Mouse (Mus musculus) layer of hippocampus, adult 6 months (tissue): ENCODE measurements around the gene Mylk4. TPM values are rescaled to one million over a fixed set of nuclear protein-coding genes. Genes with fewer than 3 reads are reported as not detected.

Source experiments
- long read RNA-seq, 2 experiments: library from polyadenylated mRNA; unstranded; transcript quantifications; one replicate each; pipeline ENCODE4 v2.0.0; 2019 to 2020
- polyA plus RNA-seq: library from polyadenylated mRNA; unstranded; fragments of <200 nt; fragmentation: Nextera tagmentation; gene quantifications from 2 replicates; pipeline ENCODE4 v1.2.3, GENCODE M21; 2021

Gene Mylk4
- polyA plus RNA-seq, result 0.08 TPM in 1 of 2 replicates, not detected in the other
- long read RNA-seq, experiment 1, result 0 reads
- long read RNA-seq, experiment 2, result 0 reads

GRCm38 (mm10) chr13:32783816-32784215 lies at the start of gene Mylk4:
Gene Mylk4 (minus strand): TSS chr13:32783954.

GRCm38 (mm10) chr13:32802259-32803081 lies 18.7 kb upstream of the Mylk4 start, which contains the start of gene D930007J09Rik:
Gene D930007J09Rik (minus strand): TSS chr13:32802849.

GRCm38 (mm10) chr13:32801693-32802221 lies 18.0 kb upstream of the Mylk4 start, which contains the start of gene Wrnip1:
Gene Wrnip1 (plus strand): TSS chr13:32802038.

Other genes with a start within 250 kb of the Mylk4 start
- 33.9 and 43.8 TPM in 2 replicates for gene Wrnip1, start 18.1 kb upstream of the Mylk4 start, polyA plus RNA-seq
- gene D930007J09Rik, start 18.9 kb upstream of the Mylk4 start, polyA plus RNA-seq, result not detected in 2 replicates
- 17.5 and 22.5 TPM in 2 replicates for gene Serpinb1a, start 67.2 kb upstream of the Mylk4 start, polyA plus RNA-seq
- gene Serpinb1c, start 114.3 kb upstream of the Mylk4 start, polyA plus RNA-seq, result not detected in 2 replicates
- gene Serpinb6b, start 181.3 kb upstream of the Mylk4 start, polyA plus RNA-seq, result 1.6 and 1.9 TPM in 2 replicates
- 4.0 and 5.5 TPM in 2 replicates for gene Serpinb9, start 219.3 kb upstream of the Mylk4 start, polyA plus RNA-seq
- gene Serpinb9b, start 243.5 kb upstream of the Mylk4 start, polyA plus RNA-seq, result not detected in 2 replicates